Mouse (Mus musculus) heart, adult 18-20 months (tissue): ENCODE results near the gene Tmprss11c. TPM values are rescaled to one million over a fixed set of nuclear protein-coding genes. Genes with fewer than 3 reads are reported as not detected.
"Not testable (repeated sequence)": the region's sequence is repeated elsewhere in the genome, so short reads cannot be mapped to it uniquely, and the experiment has no call there.

Experiments
- DNase-seq, 2 experiments: peaks; one replicate each; pipeline ENCODE4 v3.0.0; 2021 to 2022; ENCODE audit warnings: mixed read lengths in 1 of 2
- long read RNA-seq, 2 experiments: library from polyadenylated mRNA; stranded (forward); transcript quantifications; one replicate each; pipeline ENCODE4 v2.0.0; 2021
- total RNA-seq, 2 experiments: library from RNA; stranded (reverse); gene quantifications; 2 replicates each; pipeline ENCODE4 v1.2.3; 2021

Tmprss11c gene
- not detected for total RNA-seq
- long read RNA-seq, experiment 1 = 0 reads
- long read RNA-seq, experiment 2 = 0 reads

- DNase-seq = no peak
These were observed at the start of gene Tmprss11c for GRCm38 (mm10) chr5:86289208-86289607. TSS of gene Tmprss11c (minus strand) at chr5:86289308.

GRCm38 (mm10) chr5:86318018-86318956, 29.2 kb upstream of the Tmprss11c start:
- DNase-seq = not testable (repeated sequence)

- peak; percentile 16 to 23 for DNase-seq
These were observed 17.0 kb upstream of the Tmprss11c start for GRCm38 (mm10) chr5:86306116-86306515.

DNA sequence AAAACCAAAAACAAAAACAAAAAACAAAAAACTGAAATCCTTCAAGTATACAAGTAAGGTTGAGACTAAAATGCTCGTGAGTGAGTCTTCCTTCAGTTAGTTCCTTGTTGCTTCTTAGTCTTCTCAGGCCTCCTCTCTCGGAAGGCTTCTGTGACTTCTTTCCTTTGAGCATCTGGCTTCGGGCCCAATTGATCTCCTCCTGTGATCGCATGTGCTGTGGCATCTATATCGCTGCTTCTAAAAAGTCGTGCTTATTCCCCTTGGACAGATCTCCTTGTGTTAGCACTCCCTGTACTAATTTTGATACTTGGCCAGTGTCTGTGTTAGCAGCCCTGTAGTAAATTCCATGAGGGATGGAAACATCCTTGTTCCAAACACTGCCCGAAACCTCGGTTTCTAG, 14.8 kb upstream of the Tmprss11c start:
- no peak for DNase-seq

DNA sequence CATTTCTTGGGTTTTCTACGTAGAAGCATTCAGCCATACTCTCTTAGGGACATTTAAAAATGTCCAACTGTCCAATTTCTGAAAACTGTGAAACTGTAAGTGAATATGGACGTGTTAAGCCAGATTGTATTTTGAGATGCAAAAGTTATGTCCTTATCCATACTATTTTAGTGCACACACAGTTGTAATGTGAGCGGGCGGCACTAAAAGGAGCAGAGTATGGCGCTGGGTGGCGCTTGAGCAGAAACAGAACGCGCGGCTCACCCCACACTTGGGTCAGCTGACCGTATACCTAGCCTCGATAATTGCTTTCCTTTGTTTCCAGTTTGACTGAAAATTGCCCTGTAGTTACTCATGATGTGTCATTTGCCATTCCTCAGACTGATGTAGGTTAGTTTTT, 42.5 kb downstream of the Tmprss11c start:
- no peak for DNase-seq

GRCm38 (mm10) chr5:86244880-86245279, 44.2 kb downstream of the Tmprss11c start:
- no peak for DNase-seq

DNA sequence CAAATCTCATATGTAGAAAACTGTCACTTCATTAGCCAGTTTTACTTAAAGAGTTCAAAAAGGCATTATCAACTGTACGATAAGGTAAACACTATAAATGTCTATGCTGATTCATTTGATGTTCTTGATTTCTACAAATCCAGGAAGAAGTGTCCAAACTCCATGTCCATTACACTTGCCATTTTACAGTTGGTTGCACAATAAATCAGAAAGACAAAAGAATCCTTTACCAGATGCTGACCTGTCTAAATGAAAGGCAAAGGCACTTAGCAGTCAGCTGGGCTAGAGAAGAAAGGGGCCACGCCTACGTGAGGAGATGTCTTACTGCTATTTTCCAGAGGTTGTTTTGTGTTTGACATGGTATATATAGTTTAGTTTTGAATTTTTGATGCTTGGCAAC, 44.8 kb downstream of the Tmprss11c start:
- DNase-seq = no peak

- DNase-seq = no peak
These were observed 61.8 kb downstream of the Tmprss11c start for GRCm38 (mm10) chr5:86227156-86227853.

GRCm38 (mm10) chr5:86197801-86198200, 91.3 kb downstream of the Tmprss11c start, which contains the start of gene Gnrhr:
TSS of gene Gnrhr (minus strand) at chr5:86197901.
- DNase-seq = no peak

- peak; percentile 33 to 75 for DNase-seq
These were observed 97.8 kb downstream of the Tmprss11c start for GRCm38 (mm10) chr5:86191356-86191755.

DNA sequence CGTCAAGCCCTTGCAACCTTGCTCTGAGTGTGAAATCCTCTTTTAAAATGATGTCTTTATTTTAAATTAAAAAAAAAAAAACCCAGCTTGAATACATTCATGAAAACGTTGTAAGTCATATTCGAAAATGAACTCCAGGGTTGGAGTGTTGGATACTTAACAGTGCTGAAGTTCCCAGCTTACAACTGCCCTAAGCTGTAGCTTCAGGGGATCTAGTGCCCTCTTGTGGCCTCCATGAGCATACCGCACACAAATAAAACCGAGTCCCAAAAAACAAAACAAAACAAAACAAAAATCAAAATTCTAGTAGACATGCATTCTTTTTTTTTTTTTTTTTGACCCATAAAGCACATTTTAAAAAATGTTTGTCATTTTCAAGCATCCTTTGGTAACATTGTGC, 98.3 kb downstream of the Tmprss11c start:
- DNase-seq = peak; percentile 55

- peak; percentile 10 to 42 for DNase-seq
These were observed 98.8 kb downstream of the Tmprss11c start for GRCm38 (mm10) chr5:86190290-86190689.

DNA sequence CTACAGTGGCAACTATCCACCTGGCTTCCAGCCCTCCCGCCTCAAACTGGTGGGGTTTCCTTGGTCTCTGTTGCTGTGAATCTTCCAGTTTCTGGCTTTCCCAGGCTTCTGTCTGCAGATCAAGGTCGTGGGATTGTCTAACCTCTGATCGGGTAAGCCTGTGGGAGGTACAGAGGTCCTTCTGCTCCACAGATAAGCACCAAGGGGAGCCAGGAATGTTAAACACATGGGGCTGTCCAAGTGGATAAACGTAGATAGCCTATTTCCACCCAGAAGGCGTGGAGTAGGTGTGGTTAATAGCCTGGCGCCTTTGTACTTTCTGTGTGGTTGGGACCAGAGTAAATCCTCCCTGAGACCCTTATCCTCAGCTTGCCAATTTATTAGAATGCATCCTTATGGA, 101.7 kb downstream of the Tmprss11c start:
- no peak for DNase-seq

Other genes with a start within 250 kb of the Tmprss11c start
- gene Cenpc1, start 223.7 kb downstream of the Tmprss11c start, total RNA-seq = 1 to 10 TPM; 4.8 to 5.8 TPM
- 1 to 10 TPM in 1 of 2 experiments, under 1 TPM in 1; 0.30 to 1.8 TPM for gene Stap1, start 217.6 kb downstream of the Tmprss11c start, total RNA-seq
- gene Uba6, start 116.5 kb downstream of the Tmprss11c start, total RNA-seq = 1 to 10 TPM; 8.5 to 9.3 TPM
- under 1 TPM; 0.45 to 0.51 TPM for gene Gnrhr, start 91.4 kb downstream of the Tmprss11c start, total RNA-seq
- not detected for gene Tmprss11d, start 84.1 kb upstream of the Tmprss11c start, total RNA-seq
- gene Tmprss11a, start 179.7 kb upstream of the Tmprss11c start, total RNA-seq = not detected
- not detected for gene Tmprss11g, start 229.3 kb upstream of the Tmprss11c start, total RNA-seq